Mouse (Mus musculus) midbrain, embryonic 16.5 days (tissue): Measurements from ENCODE around the gene Mgat2. TPM values are rescaled to one million over a fixed set of nuclear protein-coding genes. Genes with fewer than 3 reads are reported as not detected.
A peak's percentile ranks its signal among the peaks of the same experiment; 100 is the strongest.

Experiments used
- ATAC-seq: fragments of 200-750 bp; cut with Nextera tagmentation; 2 replicates; pipeline ENCODE4 v1.8.0; 2017; ENCODE audit warnings: moderate TSS enrichment
- H3K27ac ChIP-seq: fragments of 300-500 bp; sonication (generic); 2 replicates; pipeline ENCODE4 v1.5.1; 2014; ENCODE audit warnings: mild to moderate bottlenecking, low read length, mixed read lengths
- H3K27me3 ChIP-seq: fragments of 300-500 bp; sonication (generic); 2 replicates; pipeline ENCODE4 v1.6.1; 2014; ENCODE audit warnings: low read depth, low read length, mixed read lengths; ENCODE audit not compliant: control insufficient read depth, insufficient read depth
- H3K36me3 ChIP-seq: fragments of 300-500 bp; sonication (generic); 2 replicates; pipeline ENCODE4 v1.6.1; 2014; ENCODE audit warnings: mild to moderate bottlenecking, low read length, moderate library complexity, mixed read lengths; ENCODE audit not compliant: control insufficient read depth, insufficient read depth
- H3K4me1 ChIP-seq: fragments of 300-500 bp; sonication (generic); 2 replicates; pipeline ENCODE4 v1.6.1; 2014; ENCODE audit warnings: mild to moderate bottlenecking, low read length, mixed read lengths; ENCODE audit not compliant: control insufficient read depth, insufficient read depth
- H3K4me2 ChIP-seq: fragments of 300-500 bp; sonication (generic); 2 replicates; pipeline ENCODE4 v1.6.1; 2014; ENCODE audit warnings: mild to moderate bottlenecking, low read length, mixed read lengths
- H3K4me3 ChIP-seq: fragments of 300-500 bp; sonication (generic); 2 replicates; pipeline ENCODE4 v1.5.1; 2014; ENCODE audit warnings: low read depth, mild to moderate bottlenecking, low read length, moderate library complexity, mixed read lengths
- H3K9ac ChIP-seq: fragments of 300-500 bp; sonication (generic); 2 replicates; pipeline ENCODE4 v1.6.1; 2014; ENCODE audit warnings: low read depth, low read length, mixed read lengths
- H3K9me3 ChIP-seq: fragments of 300-500 bp; sonication (generic); replicated peaks from 2 replicates; pipeline ENCODE4 v1.6.1; 2014; ENCODE audit warnings: mild to moderate bottlenecking, low read length, mixed read lengths; ENCODE audit not compliant: control insufficient read depth, poor library complexity, severe bottlenecking
- WGBS: fragments of 180-500 bp; shearing (Covaris S2); extraction: QIAGEN DNeasy Blood & Tissue Kit; methylation state at CpG from one replicate; pipeline ENCODE4 v1.1.7; 2014; 5-methylcytosine and 5-hydroxymethylcytosine counted together
- polyA plus RNA-seq: library from polyadenylated mRNA; unstranded; fragments of >200 nt; fragmentation: Nextera tagmentation; extraction: Ambion mirVana; gene quantifications from 2 replicates; pipeline ENCODE4 v1.2.1, GENCODE M21; 2015

The Mgat2 gene
- polyA plus RNA-seq, 1 experiment from 2014 or later: 30.6 TPM

GRCm38 (mm10) chr12:69186811-69187471 is 3.0 kb downstream of the Mgat2 start:
- H3K4me2 ChIP-seq: no peak overlapping the region; the same call in 1 of the 2 replicates
- H3K27ac ChIP-seq: no peak overlapping the region
- no peaks in the 10 kb centered on the region for H3K27me3 ChIP-seq
- 75% methylated on average over 5 of the region's 5 CpGs for WGBS
- H3K9me3 ChIP-seq: no peaks in the 10 kb centered on the region
- ATAC-seq: no peak
- H3K36me3 ChIP-seq: peaks cover 5% of the 10 kb centered on the region; the same call in 1 of the 2 replicates
- H3K9ac ChIP-seq: no peak overlapping the region
- H3K4me1 ChIP-seq: peaks cover 30% of the 10 kb centered on the region
- no peak overlapping the region for H3K4me3 ChIP-seq

GRCm38 (mm10) chr12:69190074-69190473 is 6.1 kb downstream of the Mgat2 start:
- Histone ChIP-seq H3K4me3 (no peak overlapping the region), H3K27ac (no peak overlapping the region), H3K9me3 (no peaks in the 10 kb centered on the region), H3K9ac (no peak overlapping the region), H3K36me3 (peaks cover 5% of the 10 kb centered on the region; the same call in 1 of the 2 replicates), H3K4me2 (no peak overlapping the region), H3K27me3 (no peaks in the 10 kb centered on the region), H3K4me1 (peaks cover 20% of the 10 kb centered on the region)
- WGBS: 94% methylated on average over 9 of the region's 9 CpGs
- no peak for ATAC-seq

- peaks cover 18% of the 10 kb centered on the region for H3K4me1 ChIP-seq
- H3K9me3 ChIP-seq: no peaks in the 10 kb centered on the region
- peaks cover 5% of the 10 kb centered on the region; the same call in 1 of the 2 replicates for H3K36me3 ChIP-seq
- no peak overlapping the region for H3K9ac ChIP-seq
- no peak overlapping the region for H3K4me3 ChIP-seq
- 97% methylated on average over 1 of the region's 1 CpGs for WGBS
- H3K27me3 ChIP-seq: no peaks in the 10 kb centered on the region
- no peak for ATAC-seq
- no peak overlapping the region for H3K27ac ChIP-seq
- H3K4me2 ChIP-seq: no peak overlapping the region
Measured at GRCm38 (mm10) chr12:69190522-69190921, 6.6 kb downstream of the Mgat2 start.

- ATAC-seq: no peak
- Histone ChIP-seq H3K4me2 (no peak overlapping the region), H3K9me3 (no peaks in the 10 kb centered on the region), H3K4me1 (peaks cover 23% of the 10 kb centered on the region), H3K27me3 (no peaks in the 10 kb centered on the region), H3K9ac (no peak overlapping the region), H3K36me3 (peaks cover 5% of the 10 kb centered on the region; the same call in 1 of the 2 replicates), H3K4me3 (no peak overlapping the region), H3K27ac (no peak overlapping the region)
- 96% methylated on average over 5 of the region's 5 CpGs for WGBS
Measured at GRCm38 (mm10) chr12:69191396-69191795, 7.4 kb downstream of the Mgat2 start.

GRCm38 (mm10) chr12:69192637-69193036 is 8.7 kb downstream of the Mgat2 start:
- Histone ChIP-seq H3K27ac (no peak overlapping the region), H3K9ac (no peak overlapping the region), H3K36me3 (peaks cover 5% of the 10 kb centered on the region; the same call in 1 of the 2 replicates), H3K4me3 (no peak overlapping the region), H3K4me2 (no peak overlapping the region), H3K27me3 (no peaks in the 10 kb centered on the region), H3K9me3 (no peaks in the 10 kb centered on the region), H3K4me1 (peaks cover 14% of the 10 kb centered on the region)
- no peak for ATAC-seq
- WGBS: 93% methylated on average over 2 of the region's 2 CpGs

GRCm38 (mm10) chr12:69196444-69197377 is 12.8 kb downstream of the Mgat2 start, which contains the start of gene Gm49383:
Gene Gm49383, minus strand, starts transcription at chr12:69197104.
- ATAC-seq: peak; percentile 88
- H3K9ac ChIP-seq: peak within 1 kb of the TSS; percentile 86
- no peaks in the 10 kb centered on the region for H3K27me3 ChIP-seq
- H3K9me3 ChIP-seq: no peaks in the 10 kb centered on the region
- H3K36me3 ChIP-seq: no peaks in the 10 kb centered on the region
- H3K27ac ChIP-seq: peak within 1 kb of the TSS; percentile 83
- under 1% methylated on average over 74 of the region's 75 CpGs for WGBS
- H3K4me1 ChIP-seq: peaks cover 29% of the 10 kb centered on the region
- H3K4me3 ChIP-seq: peak within 1 kb of the TSS; percentile 79
- H3K4me2 ChIP-seq: peak within 1 kb of the TSS; percentile 75

- H3K36me3 ChIP-seq: no peaks in the 10 kb centered on the region; the same call in 1 of the 2 replicates
- peak overlapping the region; percentile 75 for H3K4me2 ChIP-seq
- peak; percentile 83 for ATAC-seq
- peak overlapping the region; percentile 79 for H3K4me3 ChIP-seq
- H3K9ac ChIP-seq: peak overlapping the region; percentile 86
- WGBS: under 1% methylated on average over 94 of the region's 94 CpGs
- peaks cover 29% of the 10 kb centered on the region for H3K4me1 ChIP-seq
- peak overlapping the region; percentile 83 for H3K27ac ChIP-seq
- no peaks in the 10 kb centered on the region for H3K9me3 ChIP-seq
- no peaks in the 10 kb centered on the region for H3K27me3 ChIP-seq
Measured at GRCm38 (mm10) chr12:69197378-69198163, 13.6 kb downstream of the Mgat2 start.

GRCm38 (mm10) chr12:69198164-69198535 is 14.2 kb downstream of the Mgat2 start, which contains the start of gene Dnaaf2:
Gene Dnaaf2, minus strand, starts transcription at chr12:69198429.
- H3K9me3 ChIP-seq: no peaks in the 10 kb centered on the region
- no peaks in the 10 kb centered on the region for H3K27me3 ChIP-seq
- peak within 1 kb of the TSS; percentile 79 for H3K4me3 ChIP-seq
- peak within 1 kb of the TSS; percentile 83 for H3K27ac ChIP-seq
- peak within 1 kb of the TSS; percentile 86 for H3K9ac ChIP-seq
- H3K4me2 ChIP-seq: peak within 1 kb of the TSS; percentile 75
- peaks cover 29% of the 10 kb centered on the region for H3K4me1 ChIP-seq
- WGBS: under 1% methylated on average over 18 of the region's 18 CpGs
- peak; percentile 56 for ATAC-seq
- no peaks in the 10 kb centered on the region; the same call in 1 of the 2 replicates for H3K36me3 ChIP-seq
